Mouse (Mus musculus): Measurements from ENCODE around the gene Gm20741.

Gene Gm20741

DNA sequence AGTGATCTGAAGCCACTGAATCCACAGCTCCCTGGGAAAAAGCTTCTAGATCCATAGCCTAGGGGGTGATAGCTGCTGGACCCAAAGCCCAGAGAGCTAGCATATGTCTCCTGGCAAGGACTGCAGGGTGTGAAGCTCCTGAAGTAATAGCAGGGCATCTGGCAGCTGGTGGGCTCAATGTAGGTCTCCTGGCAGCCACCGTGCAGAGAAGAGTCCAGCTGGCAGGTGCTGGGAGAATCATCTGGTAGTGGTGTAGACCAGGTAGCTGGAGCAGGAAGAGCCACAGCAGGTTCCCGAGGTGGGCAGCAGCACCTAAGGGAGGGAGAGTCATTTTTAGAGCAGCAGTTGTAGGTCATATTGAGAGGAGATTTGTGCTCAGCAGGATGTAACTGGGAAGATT, at the start of gene Gm20741:
TSS of gene Gm20741 (minus strand) at position 394 of the 400 bp plus-strand sequence.
- peak; percentile 77 for DNase-seq

DNA sequence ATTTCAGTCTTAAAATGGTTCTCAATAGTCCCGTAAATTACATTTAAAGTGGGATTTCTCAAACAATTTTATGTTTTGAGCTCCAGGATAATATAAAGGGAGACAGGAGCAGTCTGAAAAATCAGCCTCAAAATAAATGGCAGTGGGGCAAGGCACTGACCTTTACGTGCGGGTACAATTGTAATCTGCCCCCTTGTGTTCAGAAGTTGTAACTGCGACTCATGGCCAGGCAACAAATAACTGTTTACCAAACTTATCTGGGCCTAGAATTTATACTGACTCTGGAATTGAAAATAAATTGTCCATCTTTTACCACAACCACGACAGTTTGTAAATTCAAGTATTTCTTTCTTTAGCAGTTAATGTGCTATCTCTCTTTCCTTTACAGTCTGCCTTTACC, 39.4 kb upstream of the Gm20741 start:
- DNase-seq: no peak

DNA sequence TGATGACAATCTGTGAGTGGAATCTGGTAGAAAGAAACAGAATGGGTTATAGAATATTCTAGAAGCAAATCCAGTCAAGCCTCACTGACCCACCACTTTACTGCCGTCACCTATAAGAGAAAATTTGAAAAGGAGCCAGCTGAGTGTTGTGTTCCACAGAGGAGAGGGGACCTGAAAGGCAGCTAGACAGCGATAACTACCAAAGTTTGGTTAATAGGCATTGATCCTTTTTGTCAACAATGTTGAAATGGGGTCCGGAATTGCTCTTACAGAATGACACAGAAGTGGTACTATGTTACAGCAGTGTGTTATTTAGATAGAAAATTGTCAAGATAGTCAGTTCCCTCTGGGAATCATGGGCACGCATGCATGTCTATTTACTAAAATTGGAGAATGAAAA, 36.5 kb upstream of the Gm20741 start:
- DNase-seq: no peak

DNA sequence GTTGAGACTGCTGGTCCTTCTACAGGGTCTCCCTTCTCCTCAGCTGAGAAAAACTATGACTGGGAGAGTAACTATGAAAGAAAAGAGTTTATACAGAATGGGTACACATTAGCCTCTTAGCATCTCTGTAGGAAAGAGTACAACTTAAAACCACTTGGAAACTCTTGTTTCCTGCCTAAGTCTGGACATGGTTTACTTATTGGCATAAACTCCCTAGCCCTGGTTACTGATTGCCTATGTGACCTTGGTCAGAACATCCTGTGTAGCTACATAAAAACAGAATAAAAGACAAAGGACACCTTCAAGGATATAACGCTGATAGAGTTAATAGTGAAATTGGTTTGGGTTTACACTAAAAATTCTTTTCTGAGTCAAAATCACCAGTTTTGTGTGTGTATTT, 35.3 kb upstream of the Gm20741 start:
- no peak for DNase-seq

DNA sequence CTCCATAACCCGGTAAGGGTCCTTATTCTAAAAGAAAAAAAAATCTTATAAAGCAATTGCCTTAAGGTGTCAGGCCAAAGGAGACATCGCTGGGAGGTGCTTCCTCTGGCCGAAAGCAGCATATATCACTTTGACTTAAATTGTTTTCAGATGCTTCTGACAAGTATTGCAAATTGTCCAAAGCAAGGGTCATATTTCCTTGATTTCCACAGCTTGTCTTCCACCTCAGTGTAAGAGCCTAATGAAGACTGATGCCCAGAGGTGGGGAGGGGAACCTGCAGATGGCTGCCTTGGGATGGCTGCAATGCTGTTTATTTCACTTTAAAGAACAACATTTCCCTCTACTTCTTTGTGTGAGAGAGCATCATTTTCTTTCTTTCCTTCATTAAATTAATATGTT, 15.0 kb upstream of the Gm20741 start:
- DNase-seq: no peak

DNA sequence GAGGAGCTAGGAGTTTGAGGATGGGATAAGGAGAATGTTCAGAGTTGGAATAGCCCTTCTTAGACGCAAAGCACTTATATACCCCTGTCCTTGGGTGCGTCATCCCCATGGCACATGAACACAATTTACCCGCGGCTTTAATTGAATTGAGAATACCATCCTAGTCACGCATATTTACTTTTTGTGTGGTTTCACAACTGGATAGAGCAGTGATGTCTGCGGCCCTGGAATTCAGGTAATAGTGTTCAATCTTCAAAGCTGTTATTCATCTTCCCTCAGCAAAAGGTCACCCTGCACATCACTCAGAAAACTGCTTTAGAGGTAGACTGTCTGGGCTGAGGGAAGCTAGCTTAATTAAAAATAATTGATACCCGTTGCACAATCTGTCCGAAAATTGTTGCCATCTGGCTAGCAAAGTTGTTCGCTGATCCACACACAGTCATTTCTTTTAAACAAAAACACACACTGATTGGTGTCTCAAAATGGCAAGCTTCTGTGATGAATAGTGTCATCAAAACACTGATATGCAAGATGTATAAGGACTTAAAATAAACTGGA, 14.2 kb upstream of the Gm20741 start, which contains the start of gene Krtap14:
TSS of gene Krtap14 (minus strand) at position 51 of the 558 bp plus-strand sequence.
- no peak for DNase-seq

DNA sequence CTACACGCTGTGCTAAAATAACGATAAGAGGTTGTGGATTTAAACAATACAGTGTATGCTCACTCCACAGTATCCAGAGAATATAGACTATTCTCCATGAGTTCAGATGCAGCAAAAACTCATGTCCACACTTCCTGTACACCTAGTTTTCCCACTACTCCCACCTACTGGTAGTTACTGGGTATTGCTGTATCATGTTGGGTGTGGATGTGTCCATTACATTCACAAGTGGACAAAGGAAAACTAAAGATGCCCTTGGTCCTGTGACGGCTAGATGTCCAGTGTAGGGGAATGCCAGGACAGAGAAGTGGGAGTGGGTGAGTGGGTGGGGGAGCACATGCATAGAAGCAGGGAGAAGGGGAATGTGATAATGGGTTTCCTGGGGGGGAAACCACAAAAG, 11.7 kb upstream of the Gm20741 start:
- no peak for DNase-seq

DNA sequence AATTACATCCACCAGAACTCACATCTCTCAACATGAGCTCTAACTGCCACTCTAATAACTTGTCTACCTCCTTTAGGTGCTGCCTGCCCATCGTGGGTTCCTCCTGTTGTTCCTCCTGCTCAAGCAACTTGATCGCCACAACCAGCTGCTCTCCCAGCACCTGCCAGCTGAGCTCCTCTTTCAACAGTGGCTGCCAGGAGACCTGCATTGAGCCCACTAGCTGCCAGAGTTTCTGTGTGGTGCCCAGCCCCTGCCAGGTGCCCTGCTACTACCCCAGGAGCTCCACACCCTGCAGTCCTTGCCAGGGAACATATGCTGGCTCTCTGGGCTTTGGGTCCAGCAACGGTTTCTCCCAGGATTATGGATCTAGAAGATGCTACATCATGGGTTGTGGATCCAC, 8.0 kb upstream of the Gm20741 start, which contains the start of gene Krtap15:
TSS of gene Krtap15 (plus strand) at position 150 of the 400 bp plus-strand sequence.
- no peak for DNase-seq

DNA sequence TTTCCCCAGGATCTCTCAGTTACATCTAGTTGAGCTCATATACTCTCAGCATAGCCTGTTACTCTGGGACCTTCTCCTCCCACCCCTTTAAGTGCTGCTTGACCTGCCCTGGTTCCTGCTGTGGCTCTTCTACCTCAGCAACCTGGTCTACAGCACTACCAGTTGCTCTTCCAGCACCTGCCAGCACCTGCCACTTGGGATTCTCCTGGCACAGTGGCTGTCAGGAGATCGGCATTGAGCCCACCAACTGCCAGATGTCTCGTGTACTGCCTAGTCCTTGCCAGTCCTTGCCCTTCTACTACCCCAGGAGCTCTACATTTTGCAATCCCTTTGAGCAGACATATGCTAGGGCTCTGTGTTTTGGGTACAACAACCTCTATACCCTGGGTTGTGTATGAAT, 25.2 kb downstream of the Gm20741 start:
- DNase-seq: no peak

DNA sequence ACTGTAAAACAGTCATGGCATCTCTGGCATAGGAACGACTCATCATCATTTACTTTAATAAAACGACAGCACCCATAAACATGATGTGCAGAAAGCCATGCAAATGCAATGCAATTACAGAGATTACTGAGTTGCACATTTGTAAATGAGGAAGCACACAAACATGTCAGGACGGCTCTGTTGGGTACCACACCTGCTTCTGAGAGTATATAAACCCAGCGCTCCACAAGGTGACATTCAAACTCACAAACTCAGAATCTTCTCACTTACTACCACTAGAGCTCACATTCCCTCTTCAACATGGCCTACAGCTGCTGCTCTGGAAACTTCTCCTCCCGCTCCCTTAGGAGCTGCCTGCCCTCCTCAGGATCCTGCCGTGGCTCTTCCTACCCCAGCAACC, 34.4 kb downstream of the Gm20741 start, which contains the start of gene Gm5965:
TSS of gene Gm5965 (plus strand) at position 301 of the 400 bp plus-strand sequence.
- no peak for DNase-seq

DNA sequence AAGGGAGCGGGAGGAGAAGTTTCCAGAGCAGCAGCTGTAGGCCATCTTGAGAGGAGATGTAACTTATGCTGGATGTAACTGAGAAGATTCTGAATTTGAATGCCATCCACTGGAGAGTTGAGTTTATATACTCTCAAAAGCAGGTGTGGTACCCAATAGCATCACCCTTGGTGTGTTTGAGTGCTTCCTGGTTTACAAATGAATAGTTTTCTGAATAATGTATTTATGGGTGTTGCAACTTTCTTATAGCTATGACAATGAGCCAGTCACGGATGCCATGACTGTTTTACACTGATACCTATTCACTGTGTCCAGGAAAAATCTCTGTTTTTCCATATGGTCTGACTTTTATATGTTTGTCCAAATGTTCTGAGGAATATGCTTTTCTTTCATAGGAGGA, 37.9 kb downstream of the Gm20741 start, which contains the start of gene 2310057N15Rik:
TSS of gene 2310057N15Rik (minus strand) at position 101 of the 400 bp plus-strand sequence.
- DNase-seq: no peak

Measured in cerebellum, adult 11-12 months (tissue).